Mouse (Mus musculus) CD8-positive naive resting alpha-beta T cell, adult 57 days (primary cell): Measurements from ENCODE around the gene Tas2r103. TPM values are rescaled to one million over a fixed set of nuclear protein-coding genes. Genes with fewer than 3 reads are reported as not detected.

ENCODE experiments used
- total RNA-seq: library from RNA; stranded (reverse); gene quantifications from one replicate; pipeline ENCODE4 v1.2.4, GENCODE M21; 2023

Gene Tas2r103
- total RNA-seq: not detected

DNA sequence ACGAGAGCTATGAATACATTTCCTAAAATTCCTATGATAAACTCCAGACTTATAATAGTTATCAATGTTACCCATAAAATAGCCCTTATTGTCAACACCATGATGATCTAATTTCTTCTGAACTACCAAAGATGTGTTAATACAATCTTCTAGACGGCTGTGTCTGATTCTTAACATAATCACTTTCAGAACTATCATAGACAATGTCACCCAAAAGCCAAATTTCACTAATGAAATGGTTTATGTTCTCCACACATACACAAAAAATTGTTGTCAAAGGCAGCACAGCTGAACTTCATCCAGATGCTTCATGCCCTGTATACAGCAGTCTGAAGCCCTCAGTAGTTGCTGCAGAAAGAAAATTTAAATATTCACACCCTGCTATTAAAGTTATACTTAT, at the start of gene Tas2r103:
Gene Tas2r103 (minus strand): TSS at position 101 of the 400 bp plus-strand sequence.

DNA sequence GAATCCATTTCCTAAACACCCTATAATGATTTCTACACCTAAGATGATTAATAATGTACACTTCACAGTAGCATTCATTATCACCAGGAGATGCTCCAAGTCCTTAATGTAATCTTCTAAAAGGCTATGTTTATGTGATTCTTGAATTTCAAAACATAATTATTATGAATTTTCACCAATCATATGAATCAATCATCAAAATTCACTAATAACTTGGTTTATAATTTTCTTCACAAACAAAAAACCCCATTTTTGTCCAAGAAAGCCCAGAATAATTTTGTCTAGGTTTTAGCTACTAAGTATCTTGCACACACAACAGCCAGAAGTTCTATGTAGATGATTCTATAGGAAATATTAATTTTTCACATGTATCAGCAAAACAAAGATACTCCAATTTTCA, 18.8 kb upstream of the Tas2r103 start, which contains the start of gene Tas2r140:
Gene Tas2r140 (minus strand): TSS at position 101 of the 400 bp plus-strand sequence.

Other genes starting within 250 kb of the Tas2r103 start
- not detected for gene Tas2r117, start 234.3 kb downstream of the Tas2r103 start, total RNA-seq
- gene Tas2r123, start 190.0 kb downstream of the Tas2r103 start, total RNA-seq: not detected
- gene Tas2r116, start 181.7 kb downstream of the Tas2r103 start, total RNA-seq: not detected
- not detected for gene Tas2r110, start 169.1 kb downstream of the Tas2r103 start, total RNA-seq
- not detected for gene Tas2r113, start 144.1 kb downstream of the Tas2r103 start, total RNA-seq
- gene Tas2r125, start 127.5 kb downstream of the Tas2r103 start, total RNA-seq: not detected
- gene Tas2r129, start 86.0 kb downstream of the Tas2r103 start, total RNA-seq: not detected
- gene Tas2r131, start 79.2 kb downstream of the Tas2r103 start, total RNA-seq: not detected
- not detected for gene Tas2r109, start 56.1 kb downstream of the Tas2r103 start, total RNA-seq
- gene Tas2r140, start 18.7 kb upstream of the Tas2r103 start, total RNA-seq: not detected
- gene Smim10l1, start 67.8 kb upstream of the Tas2r103 start, total RNA-seq: 19.2 TPM